Mouse (Mus musculus) spleen, postnatal 14 days (tissue): Measurements from ENCODE around the gene Fbxl7.

ENCODE experiments used
- DNase-seq, 2 experiments: peaks; one replicate each; pipeline ENCODE4 v3.0.0; 2021 to 2022; ENCODE audit warnings: low spot score in 2 of 2

Fbxl7 gene

DNA sequence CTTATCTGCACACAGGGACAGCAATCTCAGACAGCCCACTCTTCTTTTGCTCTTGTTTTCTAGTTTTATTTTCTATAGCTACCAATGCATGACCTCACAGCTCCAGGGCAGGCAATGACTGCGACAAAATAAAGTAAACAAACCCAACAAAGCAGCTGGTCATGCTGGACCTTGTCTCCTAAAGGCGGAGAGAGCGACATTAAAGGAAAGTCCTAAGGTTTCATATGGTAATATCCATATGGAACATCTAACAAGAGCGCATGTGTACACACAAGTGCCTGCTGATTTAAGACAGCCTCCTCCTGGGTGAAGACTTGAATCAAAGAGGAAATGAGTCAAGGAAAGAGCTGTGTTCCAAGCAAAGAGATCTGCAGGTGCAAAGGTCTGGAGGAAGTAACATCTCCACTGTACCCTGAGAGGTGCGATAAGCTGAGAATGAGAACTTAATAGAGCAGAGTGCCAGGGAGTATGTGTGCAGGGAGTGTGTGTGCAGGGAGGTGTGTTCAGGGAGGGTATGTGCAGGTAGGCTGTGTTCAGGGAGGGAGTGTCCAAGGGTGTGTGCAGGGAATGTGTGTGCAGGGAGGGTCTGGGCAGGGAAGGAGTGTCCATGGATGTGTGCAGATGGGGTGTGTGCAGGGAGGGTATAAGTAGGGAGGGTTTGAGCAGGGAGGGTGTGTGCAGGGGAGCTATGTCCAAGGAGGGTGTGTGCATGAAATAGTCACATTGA lies 193.3 kb downstream of the Fbxl7 start:
- no peak for DNase-seq

GRCm38 (mm10) chr15:26693075-26693474 lies 202.3 kb downstream of the Fbxl7 start:
- no peak for DNase-seq

DNA sequence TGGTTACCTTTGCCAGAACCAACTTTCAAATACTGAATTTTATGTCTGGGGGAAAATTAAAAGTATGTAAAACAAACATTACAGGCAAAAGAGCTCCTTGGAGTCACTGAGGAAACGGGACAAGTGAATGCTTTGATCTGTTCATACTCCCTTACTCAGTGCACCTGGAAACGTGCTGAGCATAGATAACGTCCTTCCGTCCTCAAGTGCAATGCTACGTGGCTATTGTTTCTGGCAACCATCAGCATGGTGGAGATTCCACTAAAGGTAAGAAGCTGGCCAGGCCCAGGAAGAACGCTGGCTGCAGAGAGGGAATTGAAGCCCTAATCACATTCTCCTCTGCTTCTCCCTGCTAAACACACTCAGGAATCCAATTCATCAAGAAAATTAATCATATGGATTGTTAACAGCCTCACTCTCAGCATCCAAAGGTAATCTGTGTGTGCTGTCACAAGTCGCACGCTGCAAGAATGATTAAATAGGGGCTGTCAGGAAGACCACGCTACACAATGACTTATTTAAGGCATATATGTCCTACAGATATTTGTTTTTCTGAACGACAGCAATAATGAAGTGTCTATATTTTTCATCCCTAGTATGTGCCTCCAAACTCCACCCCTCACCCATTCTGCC lies 206.8 kb downstream of the Fbxl7 start:
- no peak for DNase-seq

DNA sequence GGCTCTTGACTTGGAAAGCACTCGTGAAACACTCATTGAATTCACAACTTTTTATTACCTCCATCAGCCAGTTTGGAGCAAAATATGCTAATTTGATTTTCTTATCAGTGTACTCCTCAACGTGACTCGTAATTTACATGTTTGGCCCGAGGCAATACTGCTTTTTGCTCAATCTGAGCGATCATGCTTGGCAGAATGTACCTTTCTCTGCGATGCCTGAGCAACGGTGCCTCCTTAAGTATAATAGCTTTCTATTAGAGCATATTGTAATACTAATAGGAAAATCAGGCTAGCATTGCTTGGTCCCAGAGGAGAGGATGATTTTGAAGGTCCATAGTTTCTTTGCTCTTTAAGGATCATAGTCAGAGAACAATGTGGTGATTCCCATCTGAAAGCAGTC lies 207.7 kb downstream of the Fbxl7 start:
- DNase-seq = no peak

GRCm38 (mm10) chr15:26682279-26682678 lies 213.1 kb downstream of the Fbxl7 start:
- DNase-seq = no peak

GRCm38 (mm10) chr15:26673239-26673859 lies 222.0 kb downstream of the Fbxl7 start:
- DNase-seq = no peak

- no peak for DNase-seq
These were observed 240.4 kb downstream of the Fbxl7 start for GRCm38 (mm10) chr15:26654988-26655387.

DNA sequence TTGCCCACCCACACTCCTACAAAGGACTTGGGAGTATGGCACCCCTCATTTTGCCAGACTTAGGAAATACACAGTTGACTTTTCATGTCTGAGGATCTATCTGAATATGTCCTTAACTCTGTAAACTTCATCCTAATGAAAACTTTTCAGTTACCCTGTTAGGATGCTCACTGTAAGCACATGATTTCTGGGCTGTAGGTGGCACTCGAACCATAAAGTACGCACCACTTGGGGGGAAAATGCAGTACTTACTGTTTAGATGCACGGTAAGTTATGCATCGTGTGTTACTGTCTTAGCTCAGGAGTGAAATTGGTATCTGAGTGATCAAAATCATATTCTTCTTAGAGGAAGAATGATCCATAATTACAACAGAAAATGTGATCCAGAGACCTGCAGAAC lies 252.8 kb downstream of the Fbxl7 start:
- no peak for DNase-seq

GRCm38 (mm10) chr15:26639726-26640125 lies 255.7 kb downstream of the Fbxl7 start:
- DNase-seq = no peak

GRCm38 (mm10) chr15:26635591-26635990 lies 259.8 kb downstream of the Fbxl7 start:
- no peak for DNase-seq

- DNase-seq = no peak
These were observed 267.2 kb downstream of the Fbxl7 start for GRCm38 (mm10) chr15:26628181-26628580.

DNA sequence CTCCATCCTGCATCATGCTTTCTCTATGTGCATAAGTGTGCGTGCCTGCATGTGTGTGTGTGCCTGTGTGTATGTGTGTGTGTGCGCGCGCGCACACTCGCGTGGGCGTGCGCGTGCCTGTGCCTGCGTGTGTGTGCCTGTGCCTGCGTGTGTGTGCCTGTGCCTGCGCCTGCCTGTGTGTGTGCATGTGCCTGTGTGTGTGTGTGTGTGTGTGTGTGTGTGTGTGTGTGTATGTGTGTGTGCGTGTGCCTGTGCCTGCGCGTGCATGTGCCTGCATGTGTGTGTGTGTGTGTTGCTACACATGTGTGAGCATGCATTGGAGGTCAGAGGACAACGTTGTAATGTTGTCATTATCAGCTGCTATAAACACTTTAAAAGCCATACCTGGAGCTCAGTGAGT lies 272.1 kb downstream of the Fbxl7 start:
- DNase-seq = no peak

DNA sequence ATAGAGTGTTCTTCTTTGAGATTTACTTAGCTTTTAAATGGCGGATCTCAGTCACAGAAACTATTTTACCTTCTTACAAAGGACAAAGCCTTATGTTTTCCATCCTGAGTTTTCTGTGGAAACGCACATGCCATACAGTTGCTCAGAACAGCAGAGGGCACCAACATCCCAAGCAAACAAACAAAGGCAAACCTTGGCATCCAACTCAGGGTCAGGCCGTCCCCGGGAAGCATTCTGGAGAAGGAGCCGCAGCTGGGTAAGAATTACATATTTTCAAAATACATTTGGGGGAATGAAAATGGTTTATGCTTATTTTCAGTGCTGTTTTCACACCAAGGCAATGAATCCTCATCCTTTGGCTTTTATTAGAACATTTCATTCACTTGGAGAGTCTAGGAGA lies 275.1 kb downstream of the Fbxl7 start:
- no peak for DNase-seq

GRCm38 (mm10) chr15:26619221-26619620 lies 276.2 kb downstream of the Fbxl7 start:
- no peak for DNase-seq

GRCm38 (mm10) chr15:26596239-26596638 lies 299.1 kb downstream of the Fbxl7 start:
- DNase-seq = no peak

- DNase-seq = no peak
These were observed 315.3 kb downstream of the Fbxl7 start for GRCm38 (mm10) chr15:26579947-26580709.

DNA sequence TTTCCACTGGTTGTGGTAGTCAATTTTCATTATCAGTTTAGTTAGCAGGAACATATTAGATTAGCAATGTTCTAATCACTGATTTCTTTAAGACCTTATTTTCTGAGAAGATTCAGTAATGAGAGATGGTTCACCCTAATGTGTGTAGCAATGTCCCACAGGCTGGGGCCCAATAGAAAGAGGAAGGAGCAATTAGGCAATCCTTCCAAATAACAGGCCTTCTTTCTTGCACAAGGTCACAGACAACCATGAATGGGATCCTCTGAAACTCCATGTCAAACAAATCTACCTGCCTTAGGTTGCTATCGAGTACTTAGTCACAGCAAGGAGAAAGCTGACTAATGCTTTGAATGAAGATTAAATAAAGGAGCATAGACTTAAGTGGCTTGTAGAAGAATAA lies 316.9 kb downstream of the Fbxl7 start:
- no peak for DNase-seq

GRCm38 (mm10) chr15:26566076-26566475 lies 329.3 kb downstream of the Fbxl7 start:
- no peak for DNase-seq

- no peak for DNase-seq
These were observed 341.8 kb downstream of the Fbxl7 start for GRCm38 (mm10) chr15:26553620-26554019.

DNA sequence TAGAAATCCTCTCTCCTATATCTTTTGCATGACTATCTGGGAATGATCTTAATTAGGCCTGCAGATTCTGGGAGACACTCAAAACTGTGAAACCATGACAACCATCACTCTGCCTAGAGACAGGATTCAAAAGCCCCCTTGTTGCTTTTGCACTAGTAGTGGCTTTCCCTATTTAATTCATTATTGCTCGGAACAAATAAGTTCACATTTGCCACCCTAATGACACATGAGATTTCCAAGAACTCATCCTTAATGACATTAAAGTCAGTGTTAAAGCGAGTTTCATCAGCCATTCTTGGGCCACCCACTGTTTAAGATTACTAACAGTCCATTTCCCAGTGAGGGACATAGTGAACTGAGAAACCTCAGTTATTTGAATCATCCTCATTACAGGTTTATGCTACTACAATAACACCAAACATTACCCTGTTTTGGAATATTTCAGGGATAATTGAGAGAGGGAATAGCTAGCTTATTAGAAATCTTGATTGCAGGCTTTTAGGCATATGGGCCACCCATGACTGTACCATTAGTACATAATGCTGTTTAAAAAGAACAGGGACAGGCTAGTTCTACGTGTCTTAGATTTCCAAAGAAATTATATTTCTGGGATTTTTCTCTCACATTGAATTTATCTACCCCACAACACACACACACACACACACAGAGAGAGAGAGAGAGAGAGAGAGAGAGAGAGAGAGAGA lies 361.2 kb downstream of the Fbxl7 start:
- DNase-seq = no peak

GRCm38 (mm10) chr15:26519220-26519631 lies 376.2 kb downstream of the Fbxl7 start:
- no peak for DNase-seq

GRCm38 (mm10) chr15:26501024-26501423 lies 394.4 kb downstream of the Fbxl7 start:
- no peak for DNase-seq
